Mouse (Mus musculus) ZHBTc4 (cell line): ENCODE measurements at regions not wholly inside any gene's neighbourhood (a gene's known extent, or its start where the extent isn't known, plus 50 kb on each side); places are given as distances from the start of the nearest gene placed in this dataset.

ENCODE experiments used
- DNase-seq: peaks from one replicate; pipeline ENCODE4 v3.0.0-alpha.2; 2011; ENCODE audit warnings: low read depth, low spot score

GRCm38 (mm10) chr7:40422125-40422524 lies 476.0 kb upstream of the Vstm2b start:
- DNase-seq, result no peak

- DNase-seq, result no peak
Measured at GRCm38 (mm10) chr7:40429416-40429815, 468.7 kb upstream of the Vstm2b start.

- no peak for DNase-seq
Measured at GRCm38 (mm10) chr7:40433906-40434305, 464.2 kb upstream of the Vstm2b start.

- DNase-seq, result no peak
Measured at GRCm38 (mm10) chr7:40441128-40441527, 457.0 kb upstream of the Vstm2b start.

- no peak for DNase-seq
Measured at GRCm38 (mm10) chr7:40441786-40442185, 456.3 kb upstream of the Vstm2b start.

- no peak for DNase-seq
Measured at GRCm38 (mm10) chr7:40466382-40466781, 431.7 kb upstream of the Vstm2b start.

GRCm38 (mm10) chr7:40487256-40487655 lies 410.9 kb upstream of the Vstm2b start:
- no peak for DNase-seq

GRCm38 (mm10) chr7:40522703-40523267 lies 375.3 kb upstream of the Vstm2b start:
- no peak for DNase-seq

- DNase-seq, result no peak
Measured at GRCm38 (mm10) chr7:40536601-40537000, 361.5 kb upstream of the Vstm2b start.

- DNase-seq, result no peak
Measured at GRCm38 (mm10) chr7:40537621-40538020, 360.5 kb upstream of the Vstm2b start.

- no peak for DNase-seq
Measured at GRCm38 (mm10) chr7:40539789-40540188, 358.3 kb upstream of the Vstm2b start.

GRCm38 (mm10) chr7:40541283-40541682 lies 356.8 kb upstream of the Vstm2b start:
- DNase-seq, result no peak

GRCm38 (mm10) chr7:40563447-40564118 lies 334.5 kb upstream of the Vstm2b start:
- DNase-seq, result no peak

GRCm38 (mm10) chr7:40575971-40576370 lies 322.2 kb upstream of the Vstm2b start:
- no peak for DNase-seq

GRCm38 (mm10) chr7:40577365-40577764 lies 320.8 kb upstream of the Vstm2b start:
- DNase-seq, result no peak

- DNase-seq, result no peak
Measured at GRCm38 (mm10) chr7:40620761-40621160, 277.4 kb upstream of the Vstm2b start.

GRCm38 (mm10) chr7:40622811-40623210 lies 275.3 kb upstream of the Vstm2b start:
- DNase-seq, result no peak

GRCm38 (mm10) chr7:40623286-40623685 lies 274.8 kb upstream of the Vstm2b start:
- DNase-seq, result no peak

GRCm38 (mm10) chr7:40636369-40636768 lies 261.8 kb upstream of the Vstm2b start:
- DNase-seq, result no peak

GRCm38 (mm10) chr7:40654982-40655381 lies 243.1 kb upstream of the Vstm2b start:
- no peak for DNase-seq

GRCm38 (mm10) chr7:40655391-40655790 lies 242.7 kb upstream of the Vstm2b start:
- no peak for DNase-seq

GRCm38 (mm10) chr7:40659662-40660061 lies 238.5 kb upstream of the Vstm2b start:
- no peak for DNase-seq

GRCm38 (mm10) chr7:40663781-40664180 lies 234.3 kb upstream of the Vstm2b start:
- DNase-seq, result no peak

GRCm38 (mm10) chr7:40666625-40667024 lies 231.5 kb upstream of the Vstm2b start:
- DNase-seq, result no peak
